In the genomic region with DNA sequence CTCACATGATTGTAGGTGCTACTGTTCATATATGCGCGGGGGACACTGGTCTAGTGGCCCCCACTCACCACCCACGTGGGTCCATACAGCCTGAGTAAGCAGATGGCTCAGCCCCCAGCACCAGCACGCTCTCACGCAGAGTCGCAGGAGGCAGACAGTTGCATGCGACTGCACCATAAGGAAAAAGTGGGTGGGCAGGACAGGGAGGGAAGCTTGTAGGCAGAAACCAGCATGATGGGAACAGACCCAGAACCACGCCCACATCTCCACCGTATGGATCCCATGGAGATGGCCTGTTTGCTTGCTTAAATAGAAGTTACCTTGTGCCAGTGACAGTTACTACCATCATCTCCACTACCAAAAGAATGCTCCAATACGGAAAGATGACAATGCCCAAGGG, we compare ENCODE assay signal across 15 mouse cellular contexts. TPM values are rescaled to one million over a fixed set of nuclear protein-coding genes. Genes with fewer than 3 reads are reported as not detected.
DNase-seq lines count a peak whose midpoint lies in the region; ATAC-seq and TF ChIP-seq lines count a peak whose summit lies in the region.
"Had no signal": no experiment of that assay in that cellular context is flagged by ENCODE, and none has a peak within 500 bp of the region (broad histone marks: within the 10 kb centered on the region; RNA-seq: fewer than 3 reads in every experiment).

No protein-coding gene starts in this region.

- intact Hi-C loops in left cerebral cortex, postnatal 25 days (cut with DNase I) = loop anchor here (1.0 to 10.0 kb wide), 5 partner anchors 31 to 243 kb away; partner anchors contain the start of gene Rheb

- TF ChIP-seq CTCF in cortical plate, adult 2 months (IDR thresholded peaks at IDR 0.05; ENCODE audit: extremely low read depth, insufficient read depth, low read length) = no peak

- H3K27ac ChIP-seq in forebrain, embryonic 13.5 days = no peak overlapping the region
- H3K27ac ChIP-seq in forebrain, embryonic 12.5 days = no peak overlapping the region
- H3K27ac ChIP-seq in cortical plate, adult 2 months (ENCODE audit: insufficient read depth, low read length) = peak overlapping the region; percentile 26

- DNase-seq in layer of hippocampus, adult 9-10 months (ENCODE audit: low spot score) = peak; percentile 64
- peak; percentile 77 to 97 for DNase-seq in left cerebral cortex, postnatal 25 days (ENCODE audit: low spot score in 2 of 2)
- no peak for DNase-seq in kidney, adult 18-20 months
- DNase-seq in Muller cell, postnatal 12 days (ENCODE audit: inconsistent ontology term) = no peak
- no peak for DNase-seq in kidney, postnatal 36 days
- DNase-seq: adrenal gland, postnatal 14 days; heart, postnatal 14 days; kidney, postnatal 14 days; liver; lung, embryonic 14.5 days; thymus, postnatal 14 days had no signal

- WGBS in forebrain, embryonic 13.5 days = 86% methylated on average over 10 of the region's 10 CpGs
- WGBS in forebrain, embryonic 12.5 days = 90% methylated on average over 10 of the region's 10 CpGs

- H3K4me2 ChIP-seq in forebrain, embryonic 13.5 days = no peak overlapping the region
- H3K4me2 ChIP-seq in forebrain, embryonic 12.5 days = no peak overlapping the region
- H3K4me2 ChIP-seq: lung, embryonic 14.5 days had no signal

- H3K9me3 ChIP-seq in forebrain, embryonic 13.5 days (replicated peaks) = no peaks in the 10 kb centered on the region
- no peaks in the 10 kb centered on the region for H3K9me3 ChIP-seq in forebrain, embryonic 12.5 days

- peak; percentile 43; the same call in 1 of the 2 replicates for ATAC-seq in forebrain, embryonic 13.5 days
- ATAC-seq in forebrain, embryonic 12.5 days (ENCODE audit: low FRiP score) = no peak

- H3K27me3 ChIP-seq in forebrain, embryonic 13.5 days = no peaks in the 10 kb centered on the region
- no peaks in the 10 kb centered on the region for H3K27me3 ChIP-seq in forebrain, embryonic 12.5 days

- H3K4me1 ChIP-seq in forebrain, embryonic 13.5 days = peaks cover 12% of the 10 kb centered on the region; the same call in 1 of the 2 replicates
- H3K4me1 ChIP-seq in forebrain, embryonic 12.5 days = peaks cover 7% of the 10 kb centered on the region; the same call in 1 of the 2 replicates
- peaks cover 23% of the 10 kb centered on the region for H3K4me1 ChIP-seq in cortical plate, adult 2 months (ENCODE audit: control insufficient read depth, insufficient read depth, low read length)

- no peaks in the 10 kb centered on the region for H3K36me3 ChIP-seq in forebrain, embryonic 13.5 days (ENCODE audit: poor library complexity, severe bottlenecking)
- H3K36me3 ChIP-seq in forebrain, embryonic 12.5 days (replicated peaks) = no peaks in the 10 kb centered on the region

- H3K9ac ChIP-seq in forebrain, embryonic 13.5 days = no peak overlapping the region
- no peak overlapping the region for H3K9ac ChIP-seq in forebrain, embryonic 12.5 days
- H3K9ac ChIP-seq: lung, embryonic 14.5 days had no signal

- TF ChIP-seq POLR2A in cortical plate, adult 2 months (IDR thresholded peaks at IDR 0.05; ENCODE audit: extremely low read depth, insufficient read depth, low read length) = no peak

- H3K4me3 ChIP-seq in forebrain, embryonic 13.5 days = no peak overlapping the region
- H3K4me3 ChIP-seq in forebrain, embryonic 12.5 days (replicated peaks) = no peak overlapping the region
- no peak overlapping the region for H3K4me3 ChIP-seq in cortical plate, adult 2 months (ENCODE audit: insufficient read depth, low read length)
- H3K4me3 ChIP-seq: myocyte had no signal

RNA-seq across cellular contexts. Expression of gene Prkag2, which starts 15.3 kb away (rescaled TPM):
- polyA plus RNA-seq in forebrain, embryonic 13.5 days (2015; fragmentation: Nextera tagmentation; extraction: Ambion mirVana) = 63.1 and 66.3 TPM in 2 replicates
- polyA plus RNA-seq in forebrain, embryonic 12.5 days (2016; fragmentation: Nextera tagmentation; extraction: Ambion mirVana) = 55.0 and 60.2 TPM in 2 replicates
- polyA plus RNA-seq in cortical plate, adult 2 months (2012; rRNA removed) = 103 and 117 TPM in 2 replicates
- total RNA-seq in left cerebral cortex, postnatal 25 days (2021) = 100 to 1,000 TPM; 102 to 108 TPM

Comparison
In these comparisons a context has a peak if more than half of its experiments do, and no peak if none do; other contexts are left out.
1. DNase-seq: peak in layer of hippocampus, adult 9-10 months (single experiment) and left cerebral cortex, postnatal 25 days (2 of 2); none in kidney, adult 18-20 months (single experiment), Muller cell, postnatal 12 days (single experiment) and kidney, postnatal 36 days (0 of 2).